Mouse (Mus musculus) embryonic facial prominence, embryonic 14.5 days (tissue): Measurements from ENCODE around the gene Sstr4. TPM values are rescaled to one million over a fixed set of nuclear protein-coding genes. Genes with fewer than 3 reads are reported as not detected.

ENCODE experiments used
- ATAC-seq: fragments of 200-750 bp; cut with Nextera tagmentation; 2 replicates; pipeline ENCODE4 v1.8.0; 2017; ENCODE audit warnings: low read depth, moderate number of reproducible peaks, moderate TSS enrichment
- DNase-seq: peaks from one replicate; pipeline ENCODE4 v3.0.0-alpha.2; 2015; ENCODE audit warnings: low spot score
- H3K27ac ChIP-seq: fragments of 300-500 bp; sonication (generic); replicated peaks from 2 replicates; pipeline ENCODE4 v1.5.1; 2014; ENCODE audit warnings: low read depth, mild to moderate bottlenecking, low read length, moderate library complexity
- H3K27me3 ChIP-seq: fragments of 300-500 bp; sonication (generic); replicated peaks from 2 replicates; pipeline ENCODE4 v1.6.1; 2014; ENCODE audit warnings: low read length; ENCODE audit not compliant: control insufficient read depth, insufficient read depth
- H3K36me3 ChIP-seq: fragments of 300-500 bp; sonication (generic); 2 replicates; pipeline ENCODE4 v1.6.1; 2014; ENCODE audit warnings: low read length, mixed read lengths; ENCODE audit not compliant: control insufficient read depth, insufficient read depth
- H3K4me1 ChIP-seq: fragments of 300-500 bp; sonication (generic); 2 replicates; pipeline ENCODE4 v1.6.1; 2014; ENCODE audit warnings: antibody characterized with exemption, low read length; ENCODE audit not compliant: control insufficient read depth, insufficient read depth
- H3K4me2 ChIP-seq: fragments of 300-500 bp; sonication (generic); 2 replicates; pipeline ENCODE4 v1.6.1; 2014; ENCODE audit warnings: low read depth, mild to moderate bottlenecking, low read length, moderate library complexity, mixed read lengths
- H3K4me3 ChIP-seq: fragments of 300-500 bp; sonication (generic); 2 replicates; pipeline ENCODE4 v1.5.1; 2014; ENCODE audit warnings: low read depth, mild to moderate bottlenecking, low read length
- H3K9ac ChIP-seq: fragments of 300-500 bp; sonication (generic); 2 replicates; pipeline ENCODE4 v1.6.1; 2014; ENCODE audit warnings: low read depth, mild to moderate bottlenecking, low read length, moderate library complexity, mixed read lengths
- H3K9me3 ChIP-seq: fragments of 300-500 bp; sonication (generic); 2 replicates; pipeline ENCODE4 v1.6.1; 2016; ENCODE audit warnings: low read length; ENCODE audit not compliant: control insufficient read depth
- WGBS: fragments of 180-500 bp; shearing (Covaris S2); extraction: QIAGEN DNeasy Blood & Tissue Kit; methylation state at CpG from one replicate; pipeline ENCODE4 v1.1.7; 2014; 5-methylcytosine and 5-hydroxymethylcytosine counted together
- polyA plus RNA-seq: library from polyadenylated mRNA; unstranded; fragments of >200 nt; fragmentation: Nextera tagmentation; extraction: Ambion mirVana; gene quantifications from 2 replicates; pipeline ENCODE4 v1.2.1, GENCODE M21; 2014

The Sstr4 gene
- polyA plus RNA-seq, 1 experiment from 2014 or later: 4.9 TPM

DNA sequence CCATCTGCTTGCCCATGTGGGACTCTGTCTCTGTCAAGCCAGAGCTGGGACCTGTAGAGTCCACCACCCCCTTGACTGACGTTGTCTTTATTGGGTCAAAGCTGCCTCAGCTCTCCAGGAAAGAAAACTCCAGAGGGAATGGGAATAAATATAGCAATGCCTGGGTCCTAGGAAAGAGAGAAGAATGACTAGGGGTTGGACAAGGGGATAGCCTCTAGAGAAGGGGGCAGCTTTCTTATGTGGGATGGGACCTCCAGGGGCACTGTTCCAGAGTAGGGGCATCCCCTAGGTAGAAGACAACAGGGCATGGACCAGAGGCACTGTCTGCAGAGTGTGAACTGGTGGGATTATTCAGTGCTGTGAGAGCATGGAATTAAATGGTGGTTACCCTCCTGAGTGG lies 14.7 kb downstream of the Sstr4 start:
- ATAC-seq (no peak), DNase-seq (no peak)
- Histone ChIP-seq H3K27me3 (peaks cover 41% of the 10 kb centered on the region), H3K4me2 (no peak overlapping the region), H3K9me3 (no peaks in the 10 kb centered on the region), H3K4me3 (no peak overlapping the region), H3K27ac (no peak overlapping the region), H3K36me3 (no peaks in the 10 kb centered on the region), H3K9ac (no peak overlapping the region), H3K4me1 (peaks cover 17% of the 10 kb centered on the region; the same call in 1 of the 2 replicates)
- WGBS: 88% methylated on average over 1 of the region's 1 CpGs

GRCm38 (mm10) chr2:148419151-148419550 lies 24.0 kb downstream of the Sstr4 start:
- DNase-seq (no peak), ATAC-seq (no peak)
- Histone ChIP-seq H3K9me3 (no peaks in the 10 kb centered on the region), H3K36me3 (no peaks in the 10 kb centered on the region), H3K4me2 (no peak overlapping the region), H3K27me3 (no peaks in the 10 kb centered on the region), H3K4me1 (no peaks in the 10 kb centered on the region), H3K27ac (no peak overlapping the region), H3K4me3 (no peak overlapping the region), H3K9ac (no peak overlapping the region)
- WGBS: 73% methylated on average over 3 of the region's 3 CpGs

DNA sequence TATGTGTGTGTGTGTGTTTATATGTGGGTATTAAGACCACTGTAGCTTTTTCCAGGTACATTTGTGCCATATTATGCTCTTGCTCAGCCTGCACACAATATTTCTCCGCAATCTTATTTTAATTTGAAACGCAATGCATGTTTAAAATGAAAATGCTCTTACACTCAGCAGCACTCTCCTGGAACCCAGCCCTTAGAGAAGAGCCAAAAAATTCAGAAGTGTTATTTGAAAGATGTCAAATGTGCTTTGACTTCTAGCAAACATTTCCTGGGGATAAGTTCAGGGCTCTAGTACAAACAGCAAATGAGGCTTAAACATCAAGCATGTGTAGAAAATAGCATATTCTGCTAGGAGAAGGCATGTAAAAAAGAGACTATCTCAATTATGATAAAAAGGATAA lies 24.6 kb downstream of the Sstr4 start:
- Histone ChIP-seq H3K4me2 (no peak overlapping the region), H3K9me3 (no peaks in the 10 kb centered on the region)

DNA sequence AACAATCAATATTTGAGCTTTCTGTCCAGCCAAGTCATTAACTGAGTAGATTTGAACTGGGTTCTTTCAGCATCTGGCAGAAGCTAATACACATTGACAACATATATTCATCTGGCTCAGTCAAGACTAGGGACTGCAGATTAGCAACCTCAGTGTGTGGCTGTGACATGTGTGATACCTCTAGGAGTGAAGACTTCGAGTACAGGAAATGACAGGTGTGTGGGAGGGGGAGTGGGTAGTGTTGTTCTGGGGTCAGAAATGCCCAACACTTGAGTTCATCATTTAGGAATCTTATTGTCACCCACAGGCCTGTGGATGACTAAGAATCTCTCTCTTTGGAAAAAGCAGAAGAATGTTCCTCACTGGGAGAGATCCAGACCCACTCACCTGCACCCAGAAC lies 26.0 kb downstream of the Sstr4 start:
- no peaks in the 10 kb centered on the region for H3K9me3 ChIP-seq
- ATAC-seq: no peak
- H3K4me2 ChIP-seq: no peak overlapping the region
- H3K27ac ChIP-seq: no peak overlapping the region
- no peak for DNase-seq
- no peak overlapping the region for H3K4me3 ChIP-seq
- H3K9ac ChIP-seq: no peak overlapping the region
- no peaks in the 10 kb centered on the region for H3K36me3 ChIP-seq
- WGBS: 35% methylated on average over 1 of the region's 1 CpGs
- no peaks in the 10 kb centered on the region for H3K4me1 ChIP-seq
- no peaks in the 10 kb centered on the region for H3K27me3 ChIP-seq

More for the DNA sequence above, 24.6 kb downstream of the Sstr4 start:
- Histone ChIP-seq H3K4me3 (no peak overlapping the region), H3K27me3 (no peaks in the 10 kb centered on the region), H3K27ac (no peak overlapping the region), H3K4me1 (no peaks in the 10 kb centered on the region), H3K9ac (no peak overlapping the region), H3K36me3 (no peaks in the 10 kb centered on the region)
- ATAC-seq: no peak
- no peak for DNase-seq
- WGBS: 71% methylated on average over 2 of the region's 2 CpGs

DNA sequence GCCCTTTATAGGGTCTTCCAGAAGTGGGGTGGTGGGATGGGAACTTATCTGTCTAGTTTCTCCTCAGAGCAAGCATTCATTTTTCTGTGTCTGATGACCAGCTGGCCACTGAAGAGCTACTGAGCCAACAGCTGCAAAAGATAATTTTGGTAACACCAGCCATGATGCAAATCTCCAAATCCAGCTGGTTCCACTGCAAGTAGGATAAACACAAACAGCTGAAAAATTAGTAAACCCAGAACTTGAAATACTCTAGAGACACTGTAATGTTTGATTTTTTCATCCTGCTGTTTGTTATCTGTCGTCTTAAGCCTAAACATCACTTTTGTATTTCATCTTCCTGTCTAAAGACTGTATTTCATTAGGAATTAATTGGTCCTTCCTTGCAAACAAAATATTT lies 26.6 kb downstream of the Sstr4 start:
- Histone ChIP-seq H3K4me1 (no peaks in the 10 kb centered on the region), H3K9ac (no peak overlapping the region), H3K9me3 (no peaks in the 10 kb centered on the region), H3K27ac (no peak overlapping the region), H3K4me3 (no peak overlapping the region), H3K27me3 (no peaks in the 10 kb centered on the region), H3K36me3 (no peaks in the 10 kb centered on the region), H3K4me2 (no peak overlapping the region)
- WGBS: 36% methylated on average over 1 of the region's 1 CpGs
- DNase-seq: peak; percentile 66
- ATAC-seq: no peak

DNA sequence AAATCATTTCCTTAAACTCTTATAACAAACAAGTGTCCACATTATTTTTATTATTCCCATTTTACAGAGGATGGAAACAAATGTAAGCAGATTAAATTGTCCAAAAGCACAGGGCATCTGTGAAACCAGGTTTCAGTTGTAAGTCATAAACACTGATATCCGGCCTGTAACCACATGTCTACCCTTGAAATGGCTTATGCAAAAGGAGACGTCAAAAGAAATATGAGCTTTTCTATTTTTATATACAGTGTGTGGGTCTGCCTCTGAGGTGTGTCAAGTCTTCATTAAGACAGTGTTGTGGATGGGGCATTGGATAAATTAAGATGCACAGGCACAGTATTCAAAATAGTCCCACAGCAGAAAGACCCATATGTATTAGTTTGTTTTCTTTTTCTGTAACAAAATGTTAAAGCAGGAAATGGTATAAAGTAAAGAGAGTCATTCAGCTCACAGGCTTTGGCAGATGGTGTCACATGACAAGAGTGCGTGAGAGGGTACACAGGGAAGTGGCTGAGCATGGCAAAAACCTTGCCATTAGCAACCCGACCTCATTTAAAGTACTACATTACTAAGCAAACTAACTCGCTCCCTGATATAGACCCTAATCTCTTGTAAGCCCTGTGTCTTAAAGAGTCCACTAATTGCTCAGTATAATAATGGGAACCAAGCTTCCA lies 30.7 kb downstream of the Sstr4 start:
- Histone ChIP-seq H3K36me3 (no peaks in the 10 kb centered on the region), H3K27me3 (no peaks in the 10 kb centered on the region), H3K4me1 (no peaks in the 10 kb centered on the region), H3K9ac (no peak overlapping the region), H3K4me3 (no peak overlapping the region), H3K9me3 (no peaks in the 10 kb centered on the region), H3K4me2 (no peak overlapping the region), H3K27ac (no peak overlapping the region)
- ATAC-seq (no peak), DNase-seq (no peak)
- 61% methylated on average over 5 of the region's 5 CpGs for WGBS

- WGBS: 86% methylated on average over 3 of the region's 3 CpGs
- Histone ChIP-seq H3K36me3 (no peaks in the 10 kb centered on the region), H3K4me3 (no peak overlapping the region), H3K27me3 (no peaks in the 10 kb centered on the region), H3K27ac (no peak overlapping the region), H3K4me1 (no peaks in the 10 kb centered on the region), H3K9me3 (no peaks in the 10 kb centered on the region), H3K9ac (no peak overlapping the region), H3K4me2 (no peak overlapping the region)
- DNase-seq (no peak), ATAC-seq (no peak)
Measured at GRCm38 (mm10) chr2:148427553-148427952, 32.4 kb downstream of the Sstr4 start.

- Histone ChIP-seq H3K36me3 (no peaks in the 10 kb centered on the region), H3K27ac (no peak overlapping the region), H3K4me3 (no peak overlapping the region), H3K9me3 (no peaks in the 10 kb centered on the region), H3K4me1 (no peaks in the 10 kb centered on the region), H3K9ac (no peak overlapping the region), H3K27me3 (no peaks in the 10 kb centered on the region), H3K4me2 (no peak overlapping the region)
- WGBS: 78% methylated on average over 3 of the region's 3 CpGs
- DNase-seq (no peak), ATAC-seq (no peak)
Measured at GRCm38 (mm10) chr2:148428523-148428922, 33.4 kb downstream of the Sstr4 start.

GRCm38 (mm10) chr2:148429001-148429505 lies 33.9 kb downstream of the Sstr4 start:
- H3K9me3 ChIP-seq: no peaks in the 10 kb centered on the region
- no peak overlapping the region for H3K9ac ChIP-seq
- ATAC-seq: no peak

More at GRCm38 (mm10) chr2:148429001-148429505, 33.9 kb downstream of the Sstr4 start:
- no peak overlapping the region for H3K27ac ChIP-seq
- no peak overlapping the region for H3K4me2 ChIP-seq
- no peaks in the 10 kb centered on the region for H3K4me1 ChIP-seq
- H3K36me3 ChIP-seq: no peaks in the 10 kb centered on the region
- no peaks in the 10 kb centered on the region for H3K27me3 ChIP-seq
- H3K4me3 ChIP-seq: no peak overlapping the region
- DNase-seq: no peak
